Mouse (Mus musculus): ENCODE measurements around the gene Ccdc13. TPM values are rescaled to one million over a fixed set of nuclear protein-coding genes. Genes with fewer than 3 reads are reported as not detected.
A peak's percentile ranks its signal among the peaks of the same experiment; 100 is the strongest.

Ccdc13 gene
- polyA plus RNA-seq, 1 experiment = 0.34 TPM

DNA sequence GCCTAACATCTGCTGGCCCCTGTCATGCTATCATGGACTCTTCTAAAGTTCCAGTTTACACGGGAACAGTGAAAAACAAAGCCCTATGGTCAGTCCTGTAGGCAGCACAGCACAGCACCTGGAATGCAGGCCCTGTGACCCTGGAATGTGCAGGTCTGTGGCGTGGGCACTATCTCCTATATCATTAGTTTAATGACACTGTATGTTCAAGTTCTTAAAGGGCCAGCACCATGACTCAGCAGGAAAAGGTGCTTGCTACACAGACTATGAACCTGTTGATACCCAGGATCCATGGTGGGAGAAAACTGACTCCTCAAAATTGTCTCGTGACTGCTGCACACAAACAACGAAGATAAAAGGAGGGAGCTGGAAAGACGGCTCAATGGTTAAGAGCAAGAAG, 8.6 kb upstream of the Ccdc13 start:
- Histone ChIP-seq H3K4me3 (replicated peaks) (no peak overlapping the region), H3K27me3 (replicated peaks) (no peaks in the 10 kb centered on the region), H3K4me1 (peaks cover 29% of the 10 kb centered on the region), H3K9me3 (peaks cover 9% of the 10 kb centered on the region), H3K36me3 (replicated peaks; ENCODE audit: low read length) (peaks cover 86% of the 10 kb centered on the region)
- TF ChIP-seq FLI1 (IDR thresholded peaks at IDR 0.05; ENCODE audit: low read length) (no peak), GATA1 (IDR thresholded peaks at IDR 0.05; ENCODE audit: borderline replicate concordance, low read length) (no peak)

DNA sequence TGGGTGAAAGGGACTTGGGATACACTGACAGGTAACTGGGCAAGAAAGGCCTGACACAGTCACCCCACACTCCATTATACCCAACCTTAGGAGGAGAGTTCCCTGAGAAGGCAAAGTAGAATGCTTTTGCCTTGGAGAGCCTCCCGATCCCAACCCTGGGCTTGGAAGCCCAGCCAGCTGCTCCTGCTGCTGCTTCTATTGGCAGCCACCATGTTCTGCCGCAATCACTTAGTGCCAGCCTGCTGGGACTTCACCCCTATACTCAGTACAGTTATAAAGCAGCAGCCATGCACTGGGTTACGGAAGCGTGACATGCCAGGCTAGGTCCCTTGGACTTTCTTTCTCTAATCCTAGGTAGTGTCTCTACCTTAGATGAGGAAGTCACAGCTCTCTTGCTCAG, 7.9 kb upstream of the Ccdc13 start:
- Histone ChIP-seq H3K27me3 (replicated peaks) (no peaks in the 10 kb centered on the region), H3K36me3 (replicated peaks; ENCODE audit: low read length) (peaks cover 79% of the 10 kb centered on the region), H3K4me1 (peaks cover 26% of the 10 kb centered on the region), H3K9me3 (peaks cover 9% of the 10 kb centered on the region), H3K4me3 (replicated peaks) (no peak overlapping the region)
- TF ChIP-seq FLI1 (IDR thresholded peaks at IDR 0.05; ENCODE audit: low read length) (no peak), GATA1 (IDR thresholded peaks at IDR 0.05; ENCODE audit: borderline replicate concordance, low read length) (no peak)

DNA sequence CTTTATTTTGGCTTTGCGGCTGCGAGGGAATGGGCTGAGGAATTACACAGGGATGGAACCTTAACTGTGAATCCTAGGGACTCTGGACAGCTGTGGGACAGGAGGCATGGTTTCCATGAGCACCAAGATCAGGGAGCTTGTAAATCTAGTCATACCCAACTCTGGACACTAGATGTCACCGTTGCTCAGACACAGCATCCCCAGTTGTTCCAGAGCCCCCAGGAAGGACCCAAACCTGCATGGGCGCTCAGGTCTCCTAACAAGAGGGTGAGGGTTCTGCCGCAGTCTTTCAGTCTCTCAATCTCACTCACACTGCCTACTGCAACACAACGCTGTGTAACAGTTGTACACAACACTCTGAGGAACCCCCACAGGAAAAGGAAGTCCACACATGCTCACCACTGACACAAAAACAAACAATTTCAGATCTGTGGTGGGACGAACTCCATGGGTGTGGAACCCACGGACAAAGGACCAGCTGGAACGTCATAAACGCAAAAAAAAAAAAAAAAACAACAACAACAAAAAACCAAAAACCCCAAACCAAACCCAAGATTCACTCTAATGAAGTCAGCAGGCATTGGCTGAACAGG, 7.4 kb upstream of the Ccdc13 start:
- Histone ChIP-seq H3K9me3 (peaks cover 9% of the 10 kb centered on the region), H3K27me3 (replicated peaks) (peaks cover 4% of the 10 kb centered on the region), H3K4me1 (peaks cover 26% of the 10 kb centered on the region), H3K4me3 (replicated peaks) (peak overlapping the region; percentile 46), H3K36me3 (replicated peaks; ENCODE audit: low read length) (peaks cover 74% of the 10 kb centered on the region)
- TF ChIP-seq GATA1 (IDR thresholded peaks at IDR 0.05; ENCODE audit: borderline replicate concordance, low read length) (no peak), FLI1 (IDR thresholded peaks at IDR 0.05; ENCODE audit: low read length) (no peak)

DNA sequence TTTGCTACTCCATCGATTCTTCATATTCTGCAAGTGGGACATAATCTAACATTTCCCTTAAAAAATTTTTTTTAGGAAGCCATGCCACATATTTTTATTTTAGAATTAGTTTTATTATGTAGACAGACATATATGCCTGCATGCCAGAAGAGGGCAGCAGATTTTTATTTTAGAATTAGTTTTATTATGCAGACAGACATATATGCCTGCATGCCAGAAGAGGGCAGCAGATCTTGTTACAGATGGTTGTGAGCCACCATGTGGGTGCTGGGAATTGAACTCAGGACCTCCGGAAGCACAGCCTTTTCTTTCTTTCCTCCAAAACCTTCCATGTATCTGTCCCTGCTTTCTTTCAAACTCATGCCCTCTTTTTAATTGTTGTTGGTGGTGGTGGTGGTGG, 3.7 kb upstream of the Ccdc13 start:
- Histone ChIP-seq H3K4me1 (peaks cover 33% of the 10 kb centered on the region), H3K36me3 (replicated peaks; ENCODE audit: low read length) (peaks cover 37% of the 10 kb centered on the region), H3K9me3 (peaks cover 18% of the 10 kb centered on the region), H3K27me3 (replicated peaks) (peaks cover 38% of the 10 kb centered on the region), H3K4me3 (replicated peaks) (no peak overlapping the region)
- no peak for TF ChIP-seq FLI1 (IDR thresholded peaks at IDR 0.05; ENCODE audit: low read length)
- TF ChIP-seq GATA1 (IDR thresholded peaks at IDR 0.05; ENCODE audit: borderline replicate concordance, low read length) = no peak

DNA sequence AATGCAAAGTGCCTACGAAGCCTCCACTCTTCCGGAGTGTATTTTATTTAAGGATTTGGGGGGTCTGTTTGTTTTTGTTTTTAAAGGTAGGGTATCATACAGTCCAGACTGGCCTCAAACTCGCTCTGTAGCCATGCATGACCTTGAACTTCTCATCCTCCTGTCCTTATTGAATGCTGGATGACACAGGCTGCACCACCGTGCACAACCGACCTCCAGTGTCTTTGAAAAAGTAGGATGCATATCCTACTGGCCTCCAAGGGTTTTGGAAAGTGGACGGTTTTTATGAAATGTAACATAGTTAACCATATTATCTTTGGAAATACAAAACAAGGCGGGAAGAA, 333 bp upstream of the Ccdc13 start:
- H3K4me1 ChIP-seq = peaks cover 26% of the 10 kb centered on the region
- H3K27me3 ChIP-seq (replicated peaks) = peaks cover 63% of the 10 kb centered on the region
- peaks cover 47% of the 10 kb centered on the region for H3K9me3 ChIP-seq
- peaks cover 7% of the 10 kb centered on the region for H3K36me3 ChIP-seq (replicated peaks; ENCODE audit: low read length)
- peak overlapping the region; percentile 89 for H3K4me3 ChIP-seq (replicated peaks)
- TF ChIP-seq FLI1 (IDR thresholded peaks at IDR 0.05; ENCODE audit: low read length) = no peak
- no peak for TF ChIP-seq GATA1 (IDR thresholded peaks at IDR 0.05; ENCODE audit: borderline replicate concordance, low read length)

DNA sequence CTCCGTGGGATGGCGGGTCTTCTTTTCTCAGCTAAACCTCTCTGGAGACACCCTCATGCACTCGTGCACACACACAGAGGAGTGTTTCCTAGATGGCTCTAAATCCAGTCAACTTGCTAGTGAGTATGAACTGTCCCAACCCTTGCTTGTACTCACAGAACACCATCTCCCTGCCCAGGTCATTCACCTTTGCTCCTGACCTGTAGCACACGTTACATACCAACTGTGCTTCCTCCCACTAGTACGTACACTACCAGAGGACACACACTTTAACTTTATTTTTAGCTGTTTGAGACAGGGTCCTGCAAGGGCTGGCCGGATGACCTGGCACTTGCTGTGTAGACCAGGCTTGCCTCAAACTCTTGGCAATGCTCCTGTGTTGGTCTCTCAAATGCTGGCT, 1.3 kb downstream of the Ccdc13 start:
- TF ChIP-seq GATA1 (IDR thresholded peaks at IDR 0.05; ENCODE audit: borderline replicate concordance, low read length) = no peak
- TF ChIP-seq FLI1 (IDR thresholded peaks at IDR 0.05; ENCODE audit: low read length) = no peak
- H3K4me1 ChIP-seq = peaks cover 30% of the 10 kb centered on the region

DNA sequence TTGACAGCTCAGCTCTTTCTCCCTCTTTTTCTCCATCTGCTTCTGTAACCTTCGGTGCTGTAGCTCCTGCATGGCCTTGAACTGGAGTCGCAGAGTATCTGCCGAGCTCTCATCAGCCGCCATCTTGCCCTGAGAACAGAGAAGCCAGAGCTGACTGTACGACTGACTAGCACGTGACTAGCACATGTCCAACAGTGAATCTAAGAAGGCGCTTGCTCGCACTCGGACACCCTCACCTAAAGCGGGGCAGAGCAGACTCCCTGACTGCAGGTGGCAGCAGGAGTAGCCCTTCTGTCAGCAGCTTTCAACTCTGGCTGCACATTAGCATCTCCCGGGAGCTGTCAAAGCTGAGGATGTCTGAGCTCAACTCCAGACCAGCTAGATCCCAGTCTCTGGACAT, 5.4 kb downstream of the Ccdc13 start:
- Histone ChIP-seq H3K36me3 (replicated peaks; ENCODE audit: low read length) (no peaks in the 10 kb centered on the region), H3K9me3 (peaks cover 46% of the 10 kb centered on the region), H3K4me1 (peaks cover 31% of the 10 kb centered on the region), H3K4me3 (replicated peaks) (no peak overlapping the region), H3K27me3 (replicated peaks) (peaks cover 70% of the 10 kb centered on the region)
- TF ChIP-seq FLI1 (IDR thresholded peaks at IDR 0.05; ENCODE audit: low read length) = no peak
- no peak for TF ChIP-seq GATA1 (IDR thresholded peaks at IDR 0.05; ENCODE audit: borderline replicate concordance, low read length)

More for the DNA sequence above, 1.3 kb downstream of the Ccdc13 start:
- Histone ChIP-seq H3K36me3 (replicated peaks; ENCODE audit: low read length) (no peaks in the 10 kb centered on the region), H3K4me3 (replicated peaks) (no peak overlapping the region), H3K9me3 (peaks cover 49% of the 10 kb centered on the region), H3K27me3 (replicated peaks) (peaks cover 77% of the 10 kb centered on the region)

DNA sequence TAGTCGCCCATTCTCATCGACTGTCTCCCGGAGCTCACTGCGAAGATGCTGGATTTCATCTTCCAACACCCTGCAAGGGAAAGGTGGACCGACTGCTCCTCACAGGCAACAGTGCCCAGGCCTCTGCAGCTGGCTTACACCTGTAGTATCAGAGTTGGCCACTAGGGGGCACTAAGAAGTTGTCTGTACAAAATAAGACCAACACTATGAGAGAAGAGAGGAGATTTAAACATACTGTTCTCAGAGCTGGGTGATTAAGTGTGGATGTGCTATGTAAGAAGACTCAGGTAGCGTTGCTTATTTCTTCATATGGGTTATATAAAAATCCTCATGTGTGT, 8.3 kb downstream of the Ccdc13 start:
- TF ChIP-seq FLI1 (IDR thresholded peaks at IDR 0.05; ENCODE audit: low read length) (no peak), GATA1 (IDR thresholded peaks at IDR 0.05; ENCODE audit: borderline replicate concordance, low read length) (no peak)
- peaks cover 71% of the 10 kb centered on the region for H3K27me3 ChIP-seq (replicated peaks)
- H3K4me3 ChIP-seq (replicated peaks) = no peak overlapping the region
- H3K4me1 ChIP-seq = peaks cover 24% of the 10 kb centered on the region; the same call in 1 of the 2 replicates
- peaks cover 20% of the 10 kb centered on the region for H3K9me3 ChIP-seq
- no peaks in the 10 kb centered on the region for H3K36me3 ChIP-seq (replicated peaks; ENCODE audit: low read length)

DNA sequence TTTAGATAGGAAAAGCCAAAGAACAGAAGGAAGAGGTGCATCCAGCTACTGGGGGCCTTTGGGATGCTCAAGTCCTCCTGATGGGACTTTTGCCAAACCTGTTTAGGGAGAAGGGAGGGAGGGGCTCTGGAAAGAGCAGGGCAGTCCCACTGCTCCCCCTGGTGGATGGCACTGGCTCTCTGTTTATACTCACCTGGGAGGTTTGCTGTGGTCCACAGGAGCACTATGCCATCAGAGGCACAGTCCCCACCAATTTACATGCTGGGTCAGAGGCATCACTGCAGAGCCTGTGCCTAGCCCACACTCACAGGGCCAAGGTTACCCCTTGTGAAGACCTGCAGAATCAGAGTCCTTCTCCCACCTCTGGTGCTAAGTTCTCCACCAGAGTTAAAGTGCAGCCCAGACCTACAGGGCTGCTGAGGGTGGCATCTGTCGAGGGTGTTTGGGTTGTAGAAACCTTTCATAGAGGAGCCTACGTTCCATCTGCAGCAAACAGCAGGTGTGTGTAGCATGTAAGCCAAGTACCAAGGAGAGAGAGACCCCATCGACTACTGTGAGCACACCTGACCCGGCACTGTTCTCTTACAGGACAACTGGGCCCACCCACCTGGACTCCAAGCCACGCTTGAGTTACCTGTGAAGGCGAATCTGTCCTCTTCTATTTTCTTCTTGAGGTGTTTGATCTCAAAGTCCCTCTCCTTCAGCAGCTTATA, 8.9 kb downstream of the Ccdc13 start:
- H3K4me1 ChIP-seq = peaks cover 20% of the 10 kb centered on the region; the same call in 1 of the 2 replicates
- H3K9me3 ChIP-seq = peaks cover 19% of the 10 kb centered on the region
- peaks cover 70% of the 10 kb centered on the region for H3K27me3 ChIP-seq (replicated peaks)
- no peak overlapping the region for H3K4me3 ChIP-seq (replicated peaks)
- TF ChIP-seq FLI1 (IDR thresholded peaks at IDR 0.05; ENCODE audit: low read length) (no peak), GATA1 (IDR thresholded peaks at IDR 0.05; ENCODE audit: borderline replicate concordance, low read length) (no peak)
- no peaks in the 10 kb centered on the region for H3K36me3 ChIP-seq (replicated peaks; ENCODE audit: low read length)

DNA sequence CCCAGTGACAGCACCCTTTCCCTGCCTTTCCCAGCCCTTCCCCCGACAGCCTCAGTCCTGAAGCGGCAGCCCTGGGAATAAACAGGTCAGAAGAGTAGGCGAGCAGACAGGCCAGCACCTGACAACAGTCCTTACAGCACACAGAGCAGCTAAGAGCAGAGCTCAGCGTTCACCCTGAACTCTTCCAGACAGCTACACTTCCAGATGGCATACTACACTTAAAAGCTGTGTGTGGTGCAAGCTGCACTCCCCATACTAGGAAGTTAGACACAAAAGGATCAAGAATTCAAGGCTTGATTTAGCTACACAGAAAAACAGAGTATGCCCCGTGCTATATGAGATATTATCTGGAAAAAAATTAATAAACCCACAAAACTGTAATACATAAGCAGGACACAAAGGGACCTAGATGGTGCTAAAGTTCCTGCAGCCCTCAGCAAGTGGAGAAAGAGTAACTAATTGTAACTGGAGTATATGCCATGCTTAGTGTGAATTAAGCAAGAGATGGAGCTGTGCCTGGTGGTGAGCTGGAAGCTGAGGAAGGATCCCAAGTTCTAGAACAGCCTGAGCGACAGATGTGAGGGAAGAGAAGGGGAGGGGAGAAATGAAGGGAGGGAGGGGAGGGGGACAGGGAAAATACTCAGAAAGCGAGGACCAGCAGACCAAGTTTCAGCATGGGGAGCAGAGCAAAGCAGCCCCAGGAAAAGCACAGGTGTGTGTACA, 9.8 kb downstream of the Ccdc13 start:
- Histone ChIP-seq H3K27me3 (replicated peaks) (peaks cover 79% of the 10 kb centered on the region), H3K9me3 (peaks cover 23% of the 10 kb centered on the region), H3K36me3 (replicated peaks; ENCODE audit: low read length) (no peaks in the 10 kb centered on the region), H3K4me1 (peaks cover 17% of the 10 kb centered on the region; the same call in 1 of the 2 replicates), H3K4me3 (replicated peaks) (no peak overlapping the region)
- TF ChIP-seq FLI1 (IDR thresholded peaks at IDR 0.05; ENCODE audit: low read length) (no peak), GATA1 (IDR thresholded peaks at IDR 0.05; ENCODE audit: borderline replicate concordance, low read length) (no peak)

Data from megakaryocyte, embryonic 14.5 days (primary cell).